Mouse (Mus musculus) G1E (cell line): Measurements from ENCODE around the gene Selenoo.

Source experiments
- CTCF ChIP-seq: IDR thresholded peaks from 2 replicates; pipeline ENCODE4 v1.5.1; 2012; ENCODE audit warnings: low read depth, low read length, inconsistent platforms, mixed read lengths
- GATA1 ChIP-seq: IDR thresholded peaks from 2 replicates; pipeline ENCODE4 v1.6.1; 2012; ENCODE audit warnings: borderline replicate concordance, low read length, inconsistent platforms, mixed read lengths
- POLR2AphosphoS5 ChIP-seq: IDR thresholded peaks from 2 replicates; pipeline ENCODE4 v1.6.1; 2012; ENCODE audit warnings: low read depth, low read length, inconsistent platforms; ENCODE audit not compliant: insufficient replicate concordance
- TAL1 ChIP-seq: conservative IDR thresholded peaks from 2 replicates; pipeline ENCODE4 v1.6.1; 2012; ENCODE audit warnings: low read depth, low read length, inconsistent platforms, mixed read lengths

DNA sequence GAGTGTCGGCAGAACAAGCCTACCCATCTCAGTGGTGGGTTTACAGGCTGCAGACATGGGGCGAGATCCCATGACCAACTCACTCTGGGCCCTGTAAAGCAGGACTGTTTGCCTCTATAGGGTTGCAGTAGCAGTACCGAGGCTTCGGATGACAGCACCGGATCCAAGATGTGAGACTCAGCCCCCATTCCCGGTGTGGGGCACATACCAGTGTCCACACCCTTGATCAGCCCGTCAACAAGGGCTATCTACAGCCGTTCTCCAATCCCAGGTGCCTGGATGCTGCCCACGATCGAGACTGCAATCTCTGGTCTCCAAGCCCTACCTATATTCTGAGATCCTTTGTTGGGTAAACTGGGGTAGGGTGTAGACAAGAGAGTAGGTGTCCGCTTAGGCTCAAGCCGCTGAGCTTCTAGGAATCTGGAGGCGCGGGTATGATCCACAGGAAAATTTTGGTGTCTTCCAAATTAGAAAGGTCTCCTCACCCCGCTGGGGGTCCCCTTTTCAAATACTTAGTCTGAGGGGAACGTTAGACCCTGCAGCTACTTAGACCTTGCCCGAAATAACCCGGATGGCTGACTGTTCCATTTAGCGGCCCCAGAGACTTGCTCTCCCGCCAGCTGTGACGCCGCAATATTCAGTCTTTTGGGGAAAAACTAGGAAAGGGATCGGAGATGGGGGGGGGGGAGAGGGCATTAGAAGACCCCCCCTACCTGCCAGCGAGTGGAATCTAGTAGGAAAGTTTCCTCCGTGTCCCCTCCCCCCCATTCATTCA lies 59.8 kb downstream of the Selenoo start:
- TF ChIP-seq CTCF (no peak), TAL1 (no peak), GATA1 (no peak), POLR2AphosphoS5 (no peak)
